Mouse (Mus musculus) activated CD4-positive, CD25-positive, alpha-beta regulatory T cell, adult 4 months (primary cell): ENCODE data around the gene Gm10518. TPM values are rescaled to one million over a fixed set of nuclear protein-coding genes. Genes with fewer than 3 reads are reported as not detected.
"Not testable (repeated sequence)": the region's sequence is repeated elsewhere in the genome, so short reads cannot be mapped to it uniquely, and the experiment has no call there.

Experiments used
- ATAC-seq: one replicate; pipeline ENCODE4 v1.8.0; 2017
- polyA plus RNA-seq, 2 experiments: library from polyadenylated mRNA; unstranded; fragments of 100-300 nt; shearing (Covaris generic); gene quantifications; one replicate each; pipeline ENCODE4 v1.2.1; 2017

Gene Gm10518
- polyA plus RNA-seq = not detected

GRCm38 (mm10) chr1:179802610-179803512 lies at the start of gene Gm10518:
TSS of gene Gm10518 (plus strand) at chr1:179803376.
- ATAC-seq = peak; percentile 54

- no peak for ATAC-seq
Measured at GRCm38 (mm10) chr1:179756477-179756876, 46.7 kb upstream of the Gm10518 start.

- no peak for ATAC-seq
Measured at GRCm38 (mm10) chr1:179760086-179760485, 43.1 kb upstream of the Gm10518 start.

- no peak for ATAC-seq
Measured at GRCm38 (mm10) chr1:179760553-179760952, 42.6 kb upstream of the Gm10518 start.

- no peak for ATAC-seq
Measured at GRCm38 (mm10) chr1:179776831-179777230, 26.3 kb upstream of the Gm10518 start.

GRCm38 (mm10) chr1:179784098-179784497 lies 19.1 kb upstream of the Gm10518 start:
- ATAC-seq = no peak

GRCm38 (mm10) chr1:179785502-179785901 lies 17.7 kb upstream of the Gm10518 start:
- ATAC-seq = no peak

GRCm38 (mm10) chr1:179787281-179787680 lies 15.9 kb upstream of the Gm10518 start:
- ATAC-seq = no peak

- no peak for ATAC-seq
Measured at GRCm38 (mm10) chr1:179798794-179799193, 4.4 kb upstream of the Gm10518 start.

GRCm38 (mm10) chr1:179803513-179804139 lies 450 bp downstream of the Gm10518 start, which contains the start of gene Ahctf1:
TSS of gene Ahctf1 (minus strand) at chr1:179803680.
- peak; percentile 87 for ATAC-seq

GRCm38 (mm10) chr1:179804140-179804881 lies 1.1 kb downstream of the Gm10518 start:
- ATAC-seq = no peak

- ATAC-seq = no peak
Measured at GRCm38 (mm10) chr1:179805751-179806150, 2.6 kb downstream of the Gm10518 start.

GRCm38 (mm10) chr1:179807468-179807867 lies 4.3 kb downstream of the Gm10518 start:
- no peak for ATAC-seq

GRCm38 (mm10) chr1:179808300-179808699 lies 5.1 kb downstream of the Gm10518 start:
- ATAC-seq = no peak

- no peak for ATAC-seq
Measured at GRCm38 (mm10) chr1:179813385-179813784, 10.2 kb downstream of the Gm10518 start.

- no peak for ATAC-seq
Measured at GRCm38 (mm10) chr1:179814616-179815015, 11.4 kb downstream of the Gm10518 start.

GRCm38 (mm10) chr1:179818490-179819278 lies 15.5 kb downstream of the Gm10518 start:
- ATAC-seq = not testable (repeated sequence)

- ATAC-seq = no peak
Measured at GRCm38 (mm10) chr1:179824549-179824948, 21.4 kb downstream of the Gm10518 start.

- ATAC-seq = no peak
Measured at GRCm38 (mm10) chr1:179828051-179828450, 24.9 kb downstream of the Gm10518 start.

GRCm38 (mm10) chr1:179828900-179829299 lies 25.7 kb downstream of the Gm10518 start:
- no peak for ATAC-seq

- no peak for ATAC-seq
Measured at GRCm38 (mm10) chr1:179832710-179833240, 29.6 kb downstream of the Gm10518 start.

- no peak for ATAC-seq
Measured at GRCm38 (mm10) chr1:179833596-179833995, 30.4 kb downstream of the Gm10518 start.
